Comparison of ENCODE assay signal across 32 mouse cellular contexts in genomic region chr13:37399340-37399739, GRCm38 (mm10). TPM values are rescaled to one million over a fixed set of nuclear protein-coding genes. Genes with fewer than 3 reads are reported as not detected.
DNase-seq lines count a peak whose midpoint lies in the region; ATAC-seq and TF ChIP-seq lines count a peak whose summit lies in the region.
"Had no signal": no experiment of that assay in that cellular context is flagged by ENCODE, and none has a peak within 500 bp of the region (broad histone marks: within the 10 kb centered on the region; RNA-seq: fewer than 3 reads in every experiment).

No protein-coding gene starts in this region.

- TF ChIP-seq EP300 in lung, postnatal 0 days (IDR thresholded peaks at IDR 0.05), result 0 out of 2 replicates have a peak, but pooled peaks have one; percentile 9

- no peak overlapping the region for H3K4me2 ChIP-seq in lung, postnatal 0 days (replicated peaks; ENCODE audit: low read depth, low read length)
- H3K4me2 ChIP-seq: embryonic facial prominence, embryonic 15.5 days; heart, embryonic 13.5 days; hindbrain, embryonic 15.5 days; limb, embryonic 15.5 days; lung, embryonic 15.5 days; midbrain, embryonic 11.5 days; neural tube, embryonic 12.5 days had no signal

- no peaks in the 10 kb centered on the region for H3K9me3 ChIP-seq in lung, postnatal 0 days (ENCODE audit: low read length)
- H3K9me3 ChIP-seq: embryonic facial prominence, embryonic 10.5 days; embryonic facial prominence, embryonic 15.5 days; heart, embryonic 13.5 days; hindbrain, embryonic 10.5 days; hindbrain, embryonic 15.5 days; limb, embryonic 10.5 days; limb, embryonic 15.5 days; lung, embryonic 15.5 days; neural tube, embryonic 12.5 days had no signal

- H3K36me3 ChIP-seq in lung, postnatal 0 days (ENCODE audit: insufficient read depth, low read length), result no peaks in the 10 kb centered on the region
- no peaks in the 10 kb centered on the region for H3K36me3 ChIP-seq in kidney, adult 2 months (ENCODE audit: control insufficient read depth, insufficient read depth, low read length)
- H3K36me3 ChIP-seq: embryonic facial prominence, embryonic 10.5 days; embryonic facial prominence, embryonic 15.5 days; heart, embryonic 13.5 days; hindbrain, embryonic 10.5 days; hindbrain, embryonic 15.5 days; limb, embryonic 10.5 days; limb, embryonic 15.5 days; lung, embryonic 15.5 days; neural tube, embryonic 12.5 days had no signal

- H3K27ac ChIP-seq in lung, postnatal 0 days (ENCODE audit: low read length), result no peak overlapping the region
- peak overlapping the region; percentile 94 for H3K27ac ChIP-seq in brown adipose tissue, adult 24 weeks (replicated peaks; ENCODE audit: low read depth, low read length)
- H3K27ac ChIP-seq in kidney, adult 2 months (ENCODE audit: insufficient read depth, low read depth, low read length), result no peak overlapping the region
- H3K27ac ChIP-seq: embryonic facial prominence, embryonic 10.5 days; embryonic facial prominence, embryonic 15.5 days; heart, embryonic 13.5 days; hindbrain, embryonic 10.5 days; hindbrain, embryonic 15.5 days; limb, embryonic 10.5 days; limb, embryonic 15.5 days; liver, embryonic 14.5 days; lung, embryonic 15.5 days; neural tube, embryonic 12.5 days had no signal

- ATAC-seq in lung, postnatal 0 days, result peak; percentile 53
- peak; percentile 86 for ATAC-seq in megakaryocyte progenitor cell, adult 5-6 weeks (replicated peaks; ENCODE audit: poor library complexity)
- ATAC-seq: forebrain, embryonic 14.5 days; midbrain, embryonic 16.5 days had no signal

- no peak for TF ChIP-seq POLR2A in kidney, adult 2 months (IDR thresholded peaks at IDR 0.05; ENCODE audit: low read depth, low read length)

- H3K4me1 ChIP-seq in lung, postnatal 0 days (ENCODE audit: insufficient read depth, low read depth, low read length), result no peaks in the 10 kb centered on the region
- peaks cover 4% of the 10 kb centered on the region; the same call in 1 of the 2 replicates for H3K4me1 ChIP-seq in brown adipose tissue, adult 24 weeks (ENCODE audit: control insufficient read depth, insufficient read depth, insufficient read length, low read length)
- H3K4me1 ChIP-seq in kidney, adult 2 months (ENCODE audit: control insufficient read depth, insufficient read depth, low read length), result no peaks in the 10 kb centered on the region
- H3K4me1 ChIP-seq: embryonic facial prominence, embryonic 10.5 days; embryonic facial prominence, embryonic 15.5 days; heart, embryonic 13.5 days; hindbrain, embryonic 10.5 days; hindbrain, embryonic 15.5 days; limb, embryonic 10.5 days; limb, embryonic 15.5 days; lung, embryonic 15.5 days; neural tube, embryonic 12.5 days had no signal

- H3K4me3 ChIP-seq in lung, postnatal 0 days (ENCODE audit: low read depth, low read length), result no peak overlapping the region
- no peak overlapping the region for H3K4me3 ChIP-seq in brown adipose tissue, adult 24 weeks (ENCODE audit: insufficient read depth, low read depth, low read length)
- no peak overlapping the region for H3K4me3 ChIP-seq in kidney, adult 2 months (ENCODE audit: insufficient read depth, low read depth, low read length)
- H3K4me3 ChIP-seq: embryonic facial prominence, embryonic 10.5 days; embryonic facial prominence, embryonic 15.5 days; heart, embryonic 13.5 days; hindbrain, embryonic 10.5 days; hindbrain, embryonic 15.5 days; limb, embryonic 10.5 days; limb, embryonic 15.5 days; lung, embryonic 15.5 days; neural tube, embryonic 12.5 days had no signal

- WGBS in lung, postnatal 0 days, result 70% methylated on average over 8 of the region's 8 CpGs
- WGBS in kidney, adult 2 months, result 92% methylated on average over 8 of the region's 8 CpGs

- DNase-seq in adrenal gland, adult 2 months, result peak; percentile 38
- no peak for DNase-seq in adrenal gland, adult 18-20 months (ENCODE audit: low spot score in 2 of 2)
- peak; percentile 62 for DNase-seq in lung, postnatal 0 days (ENCODE audit: low spot score)
- DNase-seq in lung, postnatal 4 days, result no peak
- DNase-seq in kidney, adult 2 months, result no peak
- DNase-seq in kidney, postnatal 10 days, result no peak
- DNase-seq: adrenal gland, adult 8-10 months; cerebellum, adult 8-10 months; cerebellum, postnatal 25 days; gastrocnemius, postnatal 25 days; heart, postnatal 10 days; kidney, adult 18-20 months; kidney, postnatal 4 days; layer of hippocampus, postnatal 36 days; right cerebral cortex, adult 18-20 months; thymus, postnatal 4 days had no signal

- H3K9ac ChIP-seq in lung, postnatal 0 days (replicated peaks; ENCODE audit: low read depth), result no peak overlapping the region
- H3K9ac ChIP-seq: embryonic facial prominence, embryonic 15.5 days; heart, embryonic 13.5 days; hindbrain, embryonic 15.5 days; limb, embryonic 15.5 days; liver, embryonic 14.5 days; lung, embryonic 15.5 days; neural tube, embryonic 12.5 days had no signal

- H3K27me3 ChIP-seq in lung, postnatal 0 days (replicated peaks; ENCODE audit: insufficient read depth, low read length), result no peaks in the 10 kb centered on the region
- no peaks in the 10 kb centered on the region for H3K27me3 ChIP-seq in kidney, adult 2 months (replicated peaks; ENCODE audit: control insufficient read depth, insufficient read depth, low read length)
- H3K27me3 ChIP-seq: embryonic facial prominence, embryonic 15.5 days; heart, embryonic 13.5 days; hindbrain, embryonic 15.5 days; limb, embryonic 15.5 days; lung, embryonic 15.5 days; neural tube, embryonic 12.5 days had no signal

- no peak for TF ChIP-seq CTCF in lung, postnatal 0 days (IDR thresholded peaks at IDR 0.05)
- TF ChIP-seq CTCF in kidney, adult 2 months (conservative IDR thresholded peaks at IDR 0.05; ENCODE audit: insufficient read depth, insufficient read length, low read depth, low read length), result no peak

RNA-seq across cellular contexts. Expression of gene Ly86, which starts 54.3 kb away (rescaled TPM):
- 1 to 10 TPM; 5.9 to 6.0 TPM for total RNA-seq in adrenal gland, adult 2 months (2021)
- polyA plus RNA-seq in adrenal gland, adult 2 months (2012; rRNA removed), result 2.1 and 2.4 TPM in 2 replicates
- total RNA-seq in adrenal gland, adult 18-20 months (2021), result 1 to 10 TPM; 5.0 to 7.4 TPM
- 13.8 and 15.5 TPM in 2 replicates for polyA plus RNA-seq in lung, postnatal 0 days (2015; fragmentation: Nextera tagmentation; extraction: Ambion mirVana)
- polyA plus RNA-seq in brown adipose tissue, adult 24 weeks (2012; ENCODE audit: insufficient read depth, insufficient read length, missing spikeins), result 8.7 and 12.4 TPM in 2 replicates
- 177 and 225 TPM in 2 replicates for total RNA-seq in megakaryocyte progenitor cell, adult 5-6 weeks (2015)
- 136 and 198 TPM in 2 replicates for total RNA-seq in megakaryocyte progenitor cell, adult 5-6 weeks (2017)
- polyA plus RNA-seq in kidney, adult 2 months (2012; rRNA removed), result 3.9 and 8.4 TPM in 2 replicates
- total RNA-seq: MEL had no signal

Comparison
In these comparisons a context has a peak if more than half of its experiments do, and no peak if none do; other contexts are left out.
1. DNase-seq: peak in adrenal gland, adult 2 months (single experiment) and lung, postnatal 0 days (single experiment); none in adrenal gland, adult 18-20 months (0 of 2), lung, postnatal 4 days (0 of 2), kidney, adult 2 months (single experiment) and kidney, postnatal 10 days (single experiment).